Mouse (Mus musculus) cerebral cortex, adult 2 months (tissue): ENCODE results near the gene AW551984.

ENCODE experiments used
- WGBS: fragments of 180-500 bp; shearing (Covaris S2); methylation state at CpG from one replicate; pipeline ENCODE4 v1.1.7; 2018; 5-methylcytosine and 5-hydroxymethylcytosine counted together

Gene AW551984

DNA sequence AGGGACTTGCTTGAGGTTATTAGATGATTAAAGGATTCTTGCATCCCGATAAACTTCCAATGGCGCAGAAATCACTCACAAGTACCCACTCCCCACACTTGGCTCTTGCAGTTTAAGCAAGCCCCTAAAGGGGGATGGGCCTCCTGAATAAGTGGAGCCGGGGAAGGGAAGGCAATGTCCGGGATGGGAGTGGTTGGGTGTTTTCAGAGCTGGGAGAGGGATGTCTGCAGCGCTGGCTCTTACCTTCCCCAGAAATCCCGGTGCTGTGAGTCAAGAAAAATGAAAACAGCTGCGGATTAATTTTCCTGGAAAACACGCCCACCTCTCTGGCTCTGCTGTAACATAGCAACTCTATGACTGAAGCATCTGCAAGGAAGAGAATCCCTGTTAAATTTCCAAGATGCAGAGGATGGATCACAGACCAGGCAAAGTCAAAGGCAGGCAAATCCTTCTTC, at the start of gene AW551984:
TSS of gene AW551984 (minus strand) at position 405 of the 455 bp plus-strand sequence.
- 1% methylated on average over 8 of the region's 8 CpGs for WGBS

DNA sequence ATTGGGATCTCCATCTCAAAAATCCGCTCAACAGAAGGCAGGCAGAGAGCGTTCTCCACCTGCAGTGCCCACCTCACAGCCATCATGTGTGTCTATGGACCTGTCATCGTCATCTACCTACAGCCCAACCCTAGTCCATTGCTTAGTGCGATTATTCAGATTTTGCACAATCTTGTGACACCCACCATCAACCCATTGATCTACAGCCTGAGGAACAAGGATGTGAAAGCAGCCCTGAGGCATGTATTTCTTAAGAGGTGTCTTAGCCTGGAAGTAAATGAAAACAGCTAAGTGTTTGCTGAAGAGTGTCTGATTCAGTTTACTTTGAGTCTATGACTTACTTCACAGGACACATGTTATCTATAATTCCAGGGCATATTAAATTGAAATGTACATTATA, 43.2 kb upstream of the AW551984 start:
- WGBS = 93% methylated on average over 4 of the region's 4 CpGs

DNA sequence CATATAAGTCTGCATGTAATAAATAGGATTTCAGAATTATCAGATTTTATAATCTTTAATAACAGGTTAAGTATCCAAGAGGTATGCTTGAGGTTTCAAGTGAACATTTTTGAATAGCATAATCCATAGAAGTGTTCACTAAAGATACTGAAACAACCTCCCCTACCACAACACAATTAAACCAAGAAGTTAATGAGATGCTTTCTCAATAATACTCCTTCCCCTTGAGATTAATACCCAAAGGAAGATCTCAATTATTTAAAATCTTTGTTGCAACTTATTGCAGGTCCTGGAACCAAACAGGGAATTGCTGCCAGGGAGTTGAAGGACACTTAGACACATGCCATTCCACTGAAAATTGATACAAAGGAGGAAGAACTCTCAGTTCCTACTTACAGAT, 40.6 kb upstream of the AW551984 start, which contains the start of gene Olfr961:
TSS of gene Olfr961 (plus strand) at position 301 of the 400 bp plus-strand sequence.

DNA sequence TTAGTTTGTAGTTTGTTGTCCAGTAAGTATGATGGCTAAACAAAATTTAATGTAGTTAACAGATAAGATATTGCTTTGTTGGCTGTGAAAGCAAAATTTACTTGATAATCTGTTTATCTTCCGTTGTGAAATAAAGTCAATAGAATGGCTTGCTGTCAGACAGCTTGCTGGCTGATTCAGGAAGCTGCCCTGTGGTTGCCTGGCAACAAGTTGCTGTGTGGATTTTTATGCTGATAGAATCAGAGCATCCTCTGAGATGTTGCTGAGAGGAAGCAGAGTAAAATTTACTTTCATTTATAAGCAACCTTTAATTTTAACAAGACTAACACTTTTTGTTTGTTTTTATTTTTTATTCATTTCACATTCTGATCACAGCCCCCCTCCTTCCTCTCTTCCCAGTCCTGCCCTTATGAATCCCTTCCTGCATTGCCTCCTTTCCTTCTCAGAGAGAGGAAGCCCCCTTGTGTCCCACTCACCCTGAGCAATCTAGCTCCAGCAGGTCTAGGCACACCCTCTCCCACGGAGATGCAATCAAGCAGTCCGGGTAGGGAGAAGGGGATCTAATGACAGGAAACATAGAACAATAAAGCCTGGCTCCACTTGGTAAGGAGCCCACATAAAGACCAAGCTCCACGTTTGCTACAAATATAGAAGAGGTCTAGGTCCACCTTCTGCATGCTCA, 29.9 kb upstream of the AW551984 start:
- 21% methylated on average over 4 of the region's 4 CpGs for WGBS

DNA sequence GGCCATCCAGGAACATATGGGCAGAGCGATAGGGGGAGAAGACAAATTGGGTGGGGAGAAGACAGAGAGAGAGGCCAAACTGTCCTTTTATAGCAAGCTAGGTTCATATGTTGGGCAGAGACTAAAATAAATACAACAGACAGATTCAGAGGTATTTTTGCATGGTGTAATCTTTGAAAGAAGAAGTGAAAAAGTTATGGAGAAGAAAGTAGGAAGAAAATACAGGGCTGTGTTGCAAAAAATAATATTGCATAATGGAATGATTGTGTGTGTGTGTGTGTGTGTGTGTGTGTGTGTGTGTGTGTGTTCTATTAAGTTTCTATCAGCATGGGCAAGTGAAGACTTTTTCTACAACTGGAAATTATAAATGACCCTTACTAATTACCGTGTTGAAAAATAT, 24.9 kb upstream of the AW551984 start:
- 81% methylated on average over 2 of the region's 2 CpGs for WGBS

DNA sequence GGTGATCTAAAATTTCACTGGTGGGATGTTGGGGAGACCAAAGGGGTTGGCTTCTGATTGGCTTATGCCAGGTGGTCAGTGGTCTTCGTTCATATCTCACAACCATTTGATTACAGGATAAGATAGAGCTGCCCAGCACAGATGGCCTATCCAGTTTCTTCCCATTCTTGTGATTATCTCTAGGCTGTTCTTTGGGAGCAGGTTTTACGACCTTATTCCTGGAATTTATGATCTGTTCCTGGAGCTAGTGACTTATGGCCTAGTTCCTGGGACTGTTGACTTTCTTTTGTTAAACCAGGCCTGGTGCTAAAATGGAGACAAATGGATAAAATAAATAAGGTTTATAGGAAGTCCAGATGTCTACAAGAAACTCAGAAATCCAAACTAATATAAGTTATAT, 20.5 kb upstream of the AW551984 start:
- 77% methylated on average over 2 of the region's 2 CpGs for WGBS

DNA sequence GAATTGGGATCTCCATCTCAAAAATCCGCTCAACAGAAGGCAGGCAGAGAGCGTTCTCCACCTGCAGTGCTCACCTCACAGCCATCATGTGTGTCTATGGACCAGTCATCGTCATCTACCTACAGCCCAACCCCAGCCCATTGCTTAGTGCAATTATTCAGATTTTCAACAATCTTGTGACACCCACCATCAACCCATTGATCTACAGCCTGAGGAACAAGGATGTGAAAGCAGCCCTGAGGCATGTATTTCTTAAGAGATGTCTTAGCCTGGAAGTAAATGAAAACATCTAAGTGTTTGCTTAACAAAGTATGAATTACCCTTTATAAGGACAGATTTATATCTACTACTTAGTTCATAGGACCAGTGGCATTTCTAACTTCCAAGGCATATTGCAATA, 19.6 kb upstream of the AW551984 start:
- 93% methylated on average over 3 of the region's 3 CpGs for whole genome bisulfite sequencing

DNA sequence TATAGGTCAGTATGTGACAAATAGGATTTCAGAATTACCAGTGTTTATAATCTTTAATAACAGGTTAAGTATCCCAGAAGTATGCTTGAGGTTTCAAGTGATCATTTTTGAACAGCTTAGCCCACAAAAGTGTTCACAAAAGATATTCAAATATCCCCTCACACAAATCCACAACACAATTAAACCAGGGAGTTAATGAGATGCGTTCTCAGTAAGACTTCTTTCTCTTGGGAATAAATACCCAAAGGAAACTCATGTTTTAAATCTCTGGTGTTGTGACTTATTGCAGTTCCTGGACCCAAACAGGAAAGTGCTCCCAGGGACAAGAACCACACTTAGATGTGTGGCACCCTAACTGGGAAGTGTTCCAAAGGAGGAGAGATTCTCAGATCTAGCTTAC, 16.9 kb upstream of the AW551984 start, which contains the start of gene Olfr960:
TSS of gene Olfr960 (plus strand) at position 301 of the 400 bp plus-strand sequence.
- 57% methylated on average over 1 of the region's 1 CpGs for WGBS

DNA sequence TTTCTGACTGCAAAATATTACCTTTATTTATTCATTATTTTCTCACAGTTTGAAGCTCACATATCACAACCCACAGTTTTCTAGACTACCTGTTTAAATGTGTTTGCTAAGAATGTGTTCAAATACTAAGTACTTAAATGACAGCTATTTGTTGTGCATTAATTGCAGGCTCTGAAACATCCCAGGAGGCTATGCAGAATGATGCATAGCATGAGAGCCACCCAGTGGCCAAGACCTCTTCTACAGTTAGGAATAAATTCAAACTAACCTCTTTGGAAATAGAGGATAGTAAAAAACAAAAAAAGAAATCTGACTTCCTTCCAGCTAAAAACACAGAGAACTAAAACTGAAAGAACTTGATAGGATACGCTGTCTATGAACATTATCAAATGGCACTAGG, 7.8 kb upstream of the AW551984 start:
- WGBS = 49% methylated on average over 1 of the region's 1 CpGs

DNA sequence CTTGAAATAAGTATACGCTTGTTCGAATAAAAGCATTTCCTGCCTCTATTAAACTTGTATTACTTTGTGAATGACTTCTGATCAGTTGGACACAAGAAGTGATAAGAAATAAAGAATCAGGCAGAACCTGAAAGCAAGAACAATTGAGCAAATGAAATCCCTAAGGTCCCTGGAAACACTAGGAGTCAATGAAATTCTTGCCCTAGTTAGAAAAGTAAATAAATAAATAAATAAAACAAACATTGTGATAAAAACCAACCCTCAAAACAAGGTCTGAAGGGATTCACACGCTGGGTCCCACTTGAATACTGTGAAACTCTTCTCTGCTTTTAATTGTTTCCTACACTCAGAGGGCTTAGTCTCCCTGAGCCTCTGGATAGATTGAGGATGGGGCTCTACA, 6.2 kb upstream of the AW551984 start, which contains the start of gene Olfr148:
TSS of gene Olfr148 (plus strand) at position 301 of the 400 bp plus-strand sequence.
- 88% methylated on average over 3 of the region's 3 CpGs for WGBS

DNA sequence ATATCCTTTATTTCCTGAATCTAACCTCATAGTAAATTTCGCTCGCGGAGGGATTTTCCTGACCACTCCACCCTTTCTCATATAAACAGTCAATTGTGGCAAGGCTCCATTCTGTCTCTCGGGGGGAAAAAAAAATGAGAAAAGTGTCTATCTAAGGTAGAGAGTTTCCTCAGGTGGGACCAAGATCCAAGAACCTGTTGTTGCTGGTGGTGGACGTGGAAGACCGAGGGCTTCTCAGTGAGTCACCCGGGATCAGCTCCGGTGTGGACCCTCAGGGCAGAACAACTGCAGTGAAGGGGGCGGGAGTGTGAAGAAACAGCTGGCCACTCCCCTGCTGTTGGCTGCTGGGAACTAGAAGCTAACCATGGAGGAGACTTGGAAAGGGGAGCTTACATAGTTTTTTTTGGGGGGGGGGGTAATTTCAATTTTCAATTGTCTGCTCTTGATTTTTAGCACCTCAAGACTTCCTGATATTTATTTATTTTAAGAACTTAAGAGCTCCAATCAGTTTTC, 814 bp downstream of the AW551984 start:
- WGBS = 2% methylated on average over 9 of the region's 9 CpGs

DNA sequence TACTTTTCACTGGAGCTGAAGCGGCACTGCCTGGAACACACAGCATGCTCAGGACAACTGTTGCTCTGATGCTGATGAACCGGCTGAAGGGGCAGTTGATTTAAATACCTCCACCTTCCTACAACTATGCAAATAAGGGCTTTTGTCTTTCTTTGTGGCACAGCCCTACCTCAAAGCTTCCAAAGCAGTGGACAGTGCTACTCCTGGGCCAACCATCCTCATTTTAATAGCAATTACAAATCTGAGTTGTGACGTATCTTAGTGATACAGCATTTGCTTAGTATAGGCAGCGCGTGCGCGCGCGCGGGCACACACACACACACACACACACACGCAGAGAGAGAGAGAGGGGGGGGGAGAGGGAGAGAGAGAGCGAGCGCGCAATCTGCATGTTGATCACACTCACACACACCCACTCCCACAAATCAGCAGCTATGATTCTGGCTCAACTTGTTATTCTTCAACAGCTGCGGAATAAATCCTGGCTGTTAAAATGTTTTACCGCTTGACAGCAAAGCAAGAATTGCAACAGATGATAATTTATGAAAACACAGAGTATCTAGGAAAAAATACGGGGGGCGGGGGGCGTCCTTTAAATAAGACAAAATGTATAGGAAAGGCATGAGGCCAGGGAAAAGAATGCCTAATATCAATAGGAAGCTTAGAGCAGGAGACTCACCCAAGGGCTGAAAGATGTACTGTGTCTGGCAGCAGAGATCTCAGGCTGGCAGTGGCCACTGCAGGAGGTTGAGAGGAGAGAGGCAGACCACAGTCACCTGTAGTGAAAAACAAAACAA, 1.5 kb downstream of the AW551984 start:
- WGBS = under 1% methylated on average over 19 of the region's 19 CpGs

DNA sequence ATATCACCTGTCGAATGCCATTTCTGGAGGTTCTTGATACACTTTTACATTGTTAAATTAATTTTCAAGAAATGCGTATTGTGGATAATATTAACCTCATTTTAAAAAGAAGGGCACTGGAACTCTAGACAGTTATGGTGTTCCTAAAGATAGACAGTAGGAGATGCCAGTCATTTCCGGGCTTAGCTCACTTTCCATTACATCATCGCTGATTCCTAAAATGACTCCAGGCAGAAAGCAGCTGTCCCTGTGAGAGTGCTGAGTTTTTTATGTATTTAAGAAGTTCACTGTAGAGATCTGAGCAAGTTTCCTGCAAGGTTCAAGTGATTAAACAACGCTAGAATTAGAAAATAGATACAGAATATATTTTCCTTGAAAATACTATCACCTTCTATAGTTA, 27.2 kb downstream of the AW551984 start:
- 55% methylated on average over 5 of the region's 5 CpGs for WGBS

DNA sequence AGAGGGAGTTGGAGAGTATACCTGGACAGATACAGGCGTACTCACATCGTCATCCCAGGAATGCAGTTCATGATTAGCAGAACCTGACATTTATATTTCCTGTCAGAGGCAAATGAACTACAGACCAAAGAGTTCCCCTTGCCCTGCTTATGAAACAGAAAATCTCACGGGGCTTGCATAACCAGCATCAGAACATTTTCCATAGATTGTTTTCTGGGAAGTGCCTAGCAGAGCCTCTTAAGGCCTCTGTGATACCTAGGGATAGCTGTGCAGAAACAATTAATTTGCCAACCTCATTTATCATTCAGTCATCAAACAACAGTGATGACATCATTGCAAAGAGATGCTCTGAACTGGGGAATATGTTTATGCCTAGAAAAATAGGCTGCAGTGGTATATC, 28.7 kb downstream of the AW551984 start, which contains the start of gene Olfr959:
TSS of gene Olfr959 (minus strand) at position 101 of the 400 bp plus-strand sequence.
- 93% methylated on average over 3 of the region's 3 CpGs for WGBS

DNA sequence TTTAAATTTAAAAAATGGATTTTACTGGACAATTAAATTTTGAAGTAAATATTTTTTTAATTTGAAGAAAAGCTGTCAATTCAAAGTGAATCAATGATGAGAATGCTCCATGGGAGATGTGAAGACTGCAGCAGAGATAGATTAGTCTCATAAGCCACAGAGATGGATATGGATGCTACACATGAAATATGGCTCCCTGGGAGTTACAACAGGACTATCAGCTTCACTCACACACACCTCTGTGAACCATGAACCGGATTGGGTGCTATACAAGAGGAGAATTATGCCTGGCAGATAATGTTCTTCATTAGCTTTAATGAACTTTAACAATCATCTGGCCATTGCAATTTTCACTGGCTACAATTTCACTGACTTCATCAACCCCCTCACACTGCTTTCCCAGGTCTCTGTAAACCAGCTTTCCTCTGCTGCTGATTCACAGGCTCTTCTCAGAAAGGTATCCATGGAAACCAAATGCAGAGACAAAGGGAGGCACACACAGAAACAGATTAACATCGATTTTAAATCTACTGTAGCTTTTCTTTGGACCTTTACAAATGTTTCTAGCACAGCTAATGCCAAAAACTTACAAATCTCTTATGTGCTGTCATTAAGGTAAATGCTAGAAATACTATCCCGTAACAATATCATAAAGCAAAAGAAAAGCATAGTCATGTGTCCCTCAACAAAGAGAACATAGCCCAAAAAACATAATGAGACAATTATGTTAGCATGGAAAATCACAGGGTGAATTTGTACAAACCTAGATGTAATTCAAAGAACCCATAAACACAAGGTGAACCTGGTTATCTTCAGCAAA, 46.5 kb downstream of the AW551984 start:
- 28% methylated on average over 3 of the region's 3 CpGs for WGBS

DNA sequence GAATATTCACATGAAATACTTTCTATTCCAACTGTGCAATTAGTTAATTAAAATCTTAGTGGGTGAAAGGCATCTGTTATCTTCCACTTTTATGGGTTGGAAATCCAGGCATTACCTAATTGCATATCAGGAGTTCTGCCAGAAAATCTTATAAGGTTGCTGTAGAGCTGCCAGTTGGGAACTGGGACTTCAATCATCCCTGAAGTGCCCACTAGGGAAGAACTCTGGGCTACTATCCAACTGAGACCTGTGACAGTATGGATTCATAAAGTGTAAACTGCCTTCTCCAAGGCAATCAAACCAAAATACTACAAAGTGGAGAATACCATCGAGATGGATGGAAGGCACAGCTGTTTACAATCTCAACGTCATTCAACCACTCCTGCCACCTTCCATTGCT, 50.3 kb downstream of the AW551984 start, which contains the start of gene Olfr958:
TSS of gene Olfr958 (minus strand) at position 109 of the 400 bp plus-strand sequence.
- WGBS = 39% methylated on average over 2 of the region's 2 CpGs

DNA sequence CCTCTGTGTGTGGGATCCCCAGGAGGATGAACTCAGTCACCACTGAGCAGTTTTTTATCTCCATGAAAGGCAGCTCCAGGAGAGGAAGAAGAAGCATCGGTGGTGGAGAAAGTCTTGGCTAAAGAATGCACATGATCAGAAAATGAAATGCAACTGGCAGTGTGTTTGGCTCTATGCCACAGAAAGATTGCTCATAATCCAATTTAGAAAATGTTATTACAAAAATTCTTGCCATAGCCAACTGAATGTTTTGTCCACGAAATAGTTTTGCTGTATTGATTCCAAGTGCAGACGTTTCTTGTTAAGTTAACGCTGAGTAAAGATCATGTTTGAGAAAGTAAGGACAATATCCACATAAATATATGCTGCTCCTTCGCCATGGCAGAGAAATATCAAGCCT, 53.4 kb downstream of the AW551984 start:
- WGBS = 53% methylated on average over 5 of the region's 5 CpGs
